Mouse (Mus musculus) midbrain, postnatal 0 days (tissue): Measurements from ENCODE around the gene Morc3. TPM values are rescaled to one million over a fixed set of nuclear protein-coding genes. Genes with fewer than 3 reads are reported as not detected.

ENCODE experiments used
- ATAC-seq: fragments of 200-750 bp; cut with Nextera tagmentation; 2 replicates; pipeline ENCODE4 v1.8.0; 2017; ENCODE audit warnings: moderate number of reproducible peaks, mild to moderate bottlenecking, moderate TSS enrichment, moderate library complexity; ENCODE audit not compliant: low FRiP score
- DNase-seq: peaks from one replicate; pipeline ENCODE4 v3.0.0-alpha.2; 2015; ENCODE audit warnings: low spot score
- H3K27ac ChIP-seq: fragments of 300-500 bp; sonication (generic); 2 replicates; pipeline ENCODE4 v1.5.1; 2014; ENCODE audit warnings: low read depth, mild to moderate bottlenecking, low read length, mixed read lengths
- H3K27me3 ChIP-seq: fragments of 300-500 bp; sonication (generic); 2 replicates; pipeline ENCODE4 v1.6.1; 2014; ENCODE audit warnings: low read length, control low read depth, mixed read lengths; ENCODE audit not compliant: insufficient read depth
- H3K36me3 ChIP-seq: fragments of 300-500 bp; sonication (generic); 2 replicates; pipeline ENCODE4 v1.6.1; 2014; ENCODE audit warnings: low read length, control low read depth, mixed read lengths; ENCODE audit not compliant: insufficient read depth
- H3K4me1 ChIP-seq: fragments of 300-500 bp; sonication (generic); 2 replicates; pipeline ENCODE4 v1.6.1; 2014; ENCODE audit warnings: mild to moderate bottlenecking, control low read depth, antibody characterized with exemption, low read length, mixed read lengths; ENCODE audit not compliant: insufficient read depth
- H3K4me2 ChIP-seq: fragments of 300-500 bp; sonication (generic); 2 replicates; pipeline ENCODE4 v1.6.1; 2014; ENCODE audit warnings: low read depth, mild to moderate bottlenecking, low read length, mixed read lengths; ENCODE audit not compliant: poor library complexity, severe bottlenecking
- H3K4me3 ChIP-seq: fragments of 300-500 bp; sonication (generic); 2 replicates; pipeline ENCODE4 v1.5.1; 2014; ENCODE audit warnings: low read depth, mild to moderate bottlenecking, low read length, moderate library complexity
- H3K9ac ChIP-seq: fragments of 300-500 bp; sonication (generic); replicated peaks from 2 replicates; pipeline ENCODE4 v1.6.1; 2014; ENCODE audit warnings: mild to moderate bottlenecking, low read length, moderate library complexity, mixed read lengths; ENCODE audit not compliant: poor library complexity, severe bottlenecking
- H3K9me3 ChIP-seq: fragments of 300-500 bp; sonication (generic); 2 replicates; pipeline ENCODE4 v1.6.1; 2016; ENCODE audit warnings: low read length, control low read depth
- CTCF ChIP-seq: IDR thresholded peaks from 2 replicates; pipeline ENCODE4 v1.5.1; 2016; ENCODE audit warnings: antibody characterized with exemption, mild to moderate bottlenecking
- WGBS: fragments of 180-500 bp; shearing (Covaris S2); extraction: QIAGEN DNeasy Blood & Tissue Kit; methylation state at CpG from one replicate; pipeline ENCODE4 v1.1.7; 2014; 5-methylcytosine and 5-hydroxymethylcytosine counted together
- polyA plus RNA-seq: library from polyadenylated mRNA; unstranded; fragments of >200 nt; fragmentation: Nextera tagmentation; extraction: Ambion mirVana; gene quantifications from 2 replicates; pipeline ENCODE4 v1.2.1, GENCODE M21; 2015
- total RNA-seq: library from RNA; depleted of rRNA; stranded (reverse); fragments of >200 nt; gene quantifications from 2 replicates; pipeline ENCODE4 v1.2.3, GENCODE M21; 2014

Gene Morc3
- total and polyA plus RNA-seq, 2 experiments from 2014 or later, result 24.4 to 31.8 TPM

DNA sequence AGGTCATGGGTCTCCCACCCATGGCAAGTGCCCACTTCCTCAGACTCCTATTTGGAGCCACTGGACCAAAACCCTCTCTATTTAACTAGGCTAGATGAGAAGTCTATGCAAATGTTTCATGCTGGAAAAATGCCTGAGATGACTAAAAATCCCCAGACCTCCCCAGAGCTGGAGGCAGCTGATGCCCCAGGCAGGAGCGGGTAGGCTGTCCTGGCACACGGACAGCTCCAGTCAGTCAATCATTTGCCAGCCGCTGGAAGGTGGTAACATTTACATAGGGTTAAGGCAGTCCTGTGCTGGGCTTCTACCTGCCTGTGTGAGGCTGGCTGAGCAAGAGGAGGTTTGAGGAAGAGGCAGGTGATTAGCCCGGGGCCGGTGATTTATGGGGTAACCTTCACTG, 80.2 kb downstream of the Morc3 start:
- no peak overlapping the region for H3K4me2 ChIP-seq
- WGBS, result 69% methylated on average over 5 of the region's 5 CpGs
- no peaks in the 10 kb centered on the region for H3K27me3 ChIP-seq
- H3K27ac ChIP-seq, result no peak overlapping the region
- no peak overlapping the region for H3K4me3 ChIP-seq
- ATAC-seq, result no peak
- H3K9ac ChIP-seq, result no peak overlapping the region
- no peak for DNase-seq
- no peaks in the 10 kb centered on the region for H3K36me3 ChIP-seq
- H3K9me3 ChIP-seq, result no peaks in the 10 kb centered on the region
- H3K4me1 ChIP-seq, result no peaks in the 10 kb centered on the region
- TF ChIP-seq CTCF, result no peak

DNA sequence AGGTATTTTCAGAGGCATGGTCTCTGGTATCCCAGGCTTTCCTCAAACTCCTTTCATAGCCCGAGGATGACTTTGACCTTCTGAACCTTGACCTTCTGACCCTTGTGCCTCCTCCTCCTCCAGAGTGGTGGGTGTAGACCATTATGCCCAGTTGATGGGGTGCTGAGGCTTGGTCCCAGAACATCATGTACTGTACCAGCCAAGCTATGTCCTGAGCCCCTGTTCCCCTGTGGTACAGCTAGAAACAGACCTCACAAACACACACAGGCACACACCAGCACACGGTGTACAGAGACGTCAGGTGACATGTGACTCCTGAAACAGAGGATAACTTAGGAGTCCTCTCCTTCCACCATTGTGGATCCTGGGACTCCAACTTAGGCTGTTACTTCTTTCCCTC, 80.9 kb downstream of the Morc3 start:
- Histone ChIP-seq H3K4me2 (no peak overlapping the region), H3K9me3 (no peaks in the 10 kb centered on the region), H3K27ac (no peak overlapping the region), H3K9ac (no peak overlapping the region), H3K27me3 (no peaks in the 10 kb centered on the region), H3K4me1 (no peaks in the 10 kb centered on the region), H3K4me3 (no peak overlapping the region), H3K36me3 (no peaks in the 10 kb centered on the region)
- TF ChIP-seq CTCF, result no peak
- no peak for DNase-seq
- ATAC-seq, result no peak
- 66% methylated on average over 3 of the region's 3 CpGs for WGBS

DNA sequence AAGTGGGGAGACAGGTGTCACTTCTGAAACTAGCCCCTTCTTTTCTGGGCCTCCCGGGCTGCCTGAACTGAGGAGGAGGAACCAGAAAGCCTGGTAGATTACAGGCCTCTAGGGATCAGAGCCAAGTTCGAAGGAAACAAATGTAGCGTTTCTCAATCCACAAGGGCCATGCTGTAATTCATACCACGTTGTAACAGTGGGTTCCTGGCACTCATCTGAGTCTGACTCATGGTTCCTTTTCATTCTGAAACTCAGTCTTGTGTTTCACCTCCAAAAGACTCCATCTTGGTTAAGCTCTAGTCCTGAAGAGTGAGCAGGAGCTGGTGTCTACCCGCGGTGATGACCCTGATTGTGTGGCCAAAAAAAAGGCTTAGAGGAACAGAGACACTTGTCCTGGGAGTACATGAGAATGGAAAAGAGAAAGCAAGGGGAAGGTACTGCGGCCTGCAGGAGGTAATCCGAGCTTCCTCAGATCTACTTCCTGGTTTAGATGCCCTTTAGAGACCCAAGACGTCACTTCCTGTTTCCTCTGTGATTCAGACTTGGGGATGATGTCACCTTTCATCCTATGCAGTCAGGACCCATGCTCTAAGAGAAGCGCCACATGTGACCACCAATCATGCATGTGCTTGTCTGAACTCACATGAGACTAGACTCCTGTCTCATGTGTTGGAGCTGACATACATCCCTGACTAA, 82.1 kb downstream of the Morc3 start:
- Histone ChIP-seq H3K4me2 (no peak overlapping the region), H3K4me1 (no peaks in the 10 kb centered on the region), H3K9me3 (no peaks in the 10 kb centered on the region), H3K27me3 (no peaks in the 10 kb centered on the region), H3K36me3 (no peaks in the 10 kb centered on the region), H3K9ac (no peak overlapping the region), H3K27ac (no peak overlapping the region), H3K4me3 (no peak overlapping the region)
- DNase-seq (no peak), ATAC-seq (no peak)
- no peak for TF ChIP-seq CTCF
- WGBS, result 81% methylated on average over 10 of the region's 10 CpGs

DNA sequence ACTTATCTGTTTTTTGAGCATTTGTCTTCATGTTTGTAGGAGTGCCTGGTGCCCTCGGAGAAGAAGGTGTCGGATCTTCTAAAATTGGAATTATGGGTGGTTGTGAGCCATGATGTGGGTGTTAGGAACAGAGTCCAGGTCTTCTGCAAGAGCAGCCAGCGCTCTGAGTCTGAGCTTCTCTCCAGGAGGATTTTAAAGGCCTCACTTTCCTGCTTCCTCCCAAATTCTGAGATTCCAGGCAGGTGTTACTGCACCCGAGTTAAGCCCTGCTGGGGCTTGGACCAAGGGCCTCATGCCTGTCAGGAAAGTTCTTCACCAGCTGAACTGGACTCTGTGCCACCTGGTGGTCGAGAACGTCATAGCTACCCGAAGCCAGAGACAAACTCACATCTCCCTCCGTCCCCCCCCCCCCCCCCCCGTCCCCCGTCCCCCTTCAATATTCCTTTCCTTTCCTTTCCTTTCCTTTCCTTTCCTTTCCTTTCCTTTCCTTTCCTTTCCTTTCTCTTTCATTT, 83.5 kb downstream of the Morc3 start:
- WGBS, result 38% methylated on average over 8 of the region's 10 CpGs
- Histone ChIP-seq H3K4me3 (no peak overlapping the region), H3K4me2 (no peak overlapping the region), H3K9ac (no peak overlapping the region), H3K9me3 (no peaks in the 10 kb centered on the region), H3K27ac (no peak overlapping the region), H3K36me3 (no peaks in the 10 kb centered on the region), H3K4me1 (no peaks in the 10 kb centered on the region), H3K27me3 (no peaks in the 10 kb centered on the region)
- peak; percentile 34; the same call in 1 of the 2 replicates for TF ChIP-seq CTCF
- DNase-seq (no peak), ATAC-seq (no peak)

DNA sequence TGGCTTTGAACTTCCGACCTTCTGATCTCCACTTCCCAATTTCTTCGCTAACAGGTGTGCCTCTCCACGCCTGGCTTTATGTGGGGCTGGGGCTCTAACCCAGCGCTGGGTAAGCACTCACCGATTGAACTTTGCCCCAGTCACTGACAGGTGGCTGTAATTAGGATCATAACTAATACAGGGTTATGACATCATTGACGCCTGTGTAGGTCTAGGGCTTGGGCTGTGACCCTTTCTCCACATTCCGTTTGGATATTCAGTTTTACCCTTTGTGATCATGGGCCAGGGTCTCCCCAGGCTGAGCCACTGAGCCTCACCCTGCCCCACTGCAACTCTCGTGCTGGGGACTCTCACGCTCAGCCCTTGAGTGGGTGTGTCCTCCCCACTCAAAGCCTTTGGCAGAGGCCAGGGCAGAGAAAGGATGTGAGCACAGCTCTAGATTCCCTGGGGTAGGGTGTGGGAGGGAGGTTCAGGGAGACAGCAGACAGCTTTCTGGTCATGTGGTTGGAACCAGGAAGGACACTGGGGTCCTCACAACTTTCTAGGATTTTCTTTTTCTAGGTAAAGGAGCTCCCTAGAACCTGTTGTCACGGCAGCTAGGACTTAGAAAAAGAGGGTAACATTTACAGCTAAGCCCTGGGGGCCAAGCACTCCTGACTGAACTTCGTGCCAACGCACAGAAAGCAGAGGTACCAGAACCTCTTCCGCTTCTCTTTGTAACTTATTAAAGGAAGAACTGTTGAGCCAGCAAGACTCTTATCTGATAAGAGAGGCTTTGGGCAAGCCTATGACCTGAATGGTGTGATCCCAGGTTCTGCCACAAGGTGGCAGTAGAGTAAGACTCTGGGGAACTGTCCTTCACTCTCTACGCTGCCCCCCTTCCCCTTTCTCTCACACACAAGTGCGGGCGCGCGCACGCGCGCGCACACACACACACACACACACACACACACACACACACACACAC, 86.1 kb downstream of the Morc3 start:
- Histone ChIP-seq H3K36me3 (no peaks in the 10 kb centered on the region), H3K9ac (no peak overlapping the region), H3K9me3 (no peaks in the 10 kb centered on the region), H3K4me2 (peak overlapping the region; percentile 30; the same call in 1 of the 2 replicates), H3K4me1 (no peaks in the 10 kb centered on the region), H3K4me3 (no peak overlapping the region), H3K27me3 (no peaks in the 10 kb centered on the region), H3K27ac (no peak overlapping the region)
- peak; percentile 88 for TF ChIP-seq CTCF
- ATAC-seq (0 out of 2 replicates have a peak, but pooled peaks have one; percentile 16), DNase-seq (peak; percentile 89)
- 60% methylated on average over 14 of the region's 22 CpGs for WGBS
